Mouse (Mus musculus) forebrain, embryonic 10.5 days (tissue): ENCODE data around the gene Hhatl. TPM values are rescaled to one million over a fixed set of nuclear protein-coding genes. Genes with fewer than 3 reads are reported as not detected.

Experiments
- DNase-seq: peaks from one replicate; pipeline ENCODE4 v3.0.0-alpha.2; 2017; ENCODE audit warnings: low spot score; ENCODE audit errors: extremely low spot score
- H3K27ac ChIP-seq: fragments of 300-500 bp; sonication (generic); 2 replicates; pipeline ENCODE4 v1.5.1; 2016; ENCODE audit warnings: mild to moderate bottlenecking
- H3K27me3 ChIP-seq: fragments of 300-500 bp; sonication (generic); 2 replicates; pipeline ENCODE4 v1.6.1; 2016; ENCODE audit warnings: mild to moderate bottlenecking; ENCODE audit not compliant: poor library complexity, severe bottlenecking
- H3K36me3 ChIP-seq: fragments of 300-500 bp; sonication (generic); replicated peaks from 2 replicates; pipeline ENCODE4 v1.6.1; 2016; ENCODE audit warnings: mild to moderate bottlenecking, moderate library complexity
- H3K4me1 ChIP-seq: fragments of 300-500 bp; sonication (generic); 2 replicates; pipeline ENCODE4 v1.6.1; 2016
- H3K4me3 ChIP-seq: fragments of 300-500 bp; sonication (generic); 2 replicates; pipeline ENCODE4 v1.5.1; 2016; ENCODE audit warnings: mild to moderate bottlenecking, moderate library complexity
- H3K9me3 ChIP-seq: fragments of 300-500 bp; sonication (generic); 2 replicates; pipeline ENCODE4 v1.6.1; 2016; ENCODE audit warnings: mild to moderate bottlenecking, moderate library complexity
- WGBS: fragments of 180-500 bp; shearing (Covaris S2); methylation state at CpG from one replicate; pipeline ENCODE4 v1.1.7; 2016; 5-methylcytosine and 5-hydroxymethylcytosine counted together
- polyA plus RNA-seq: library from polyadenylated mRNA; unstranded; fragments of >200 nt; fragmentation: Nextera tagmentation; extraction: Ambion mirVana; gene quantifications from 2 replicates; pipeline ENCODE4 v1.2.1, GENCODE M21; 2016

Gene Hhatl
- polyA plus RNA-seq = not detected in 2 replicates

DNA sequence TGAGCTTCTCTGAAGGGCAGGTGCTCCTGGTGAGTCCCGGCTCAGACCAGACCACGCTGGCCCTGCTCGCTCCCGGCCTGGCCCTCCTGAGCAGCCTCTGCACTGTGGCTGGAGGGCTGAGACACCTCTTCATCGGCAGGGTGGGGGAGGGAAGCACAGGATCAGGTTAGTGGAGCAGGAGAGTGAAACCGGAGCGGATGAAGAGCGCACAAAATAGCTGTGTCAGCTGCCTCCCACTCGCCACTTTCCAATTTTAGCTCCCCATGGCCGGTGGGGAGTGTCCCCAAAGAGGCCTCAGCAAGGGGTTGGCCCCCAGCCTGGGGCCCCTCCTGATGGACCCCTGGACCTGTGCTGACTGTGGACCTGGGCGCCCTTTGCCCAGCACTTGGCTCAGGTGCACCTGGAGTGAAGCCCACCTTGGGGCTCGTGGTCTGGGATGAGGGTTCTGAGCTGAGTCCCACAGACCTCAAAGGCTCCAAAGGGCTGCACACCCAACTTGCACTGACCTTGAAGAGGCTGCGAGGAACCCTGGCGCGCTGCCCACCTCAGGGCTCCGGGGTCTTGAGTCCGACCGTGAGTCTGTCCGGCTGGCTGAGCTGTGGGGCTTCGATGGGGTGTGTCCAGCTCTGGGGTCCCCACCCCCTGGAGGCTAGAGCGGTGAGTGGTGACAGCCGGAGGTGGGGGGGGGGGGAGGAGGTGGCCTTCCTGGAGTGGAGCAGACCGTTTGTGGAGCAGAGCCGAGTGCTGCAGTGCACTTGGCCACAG lies at the start of gene Hhatl:
Gene Hhatl, minus strand, starts transcription at position 751 of the 765 bp plus-strand sequence.
- Histone ChIP-seq H3K9me3 (no peaks in the 10 kb centered on the region), H3K27me3 (0 out of 2 replicates have a peak, but pooled peaks cover 6% of the 10 kb centered on the region), H3K4me1 (peaks cover 10% of the 10 kb centered on the region; the same call in 1 of the 2 replicates), H3K36me3 (no peaks in the 10 kb centered on the region), H3K27ac (no peak within 1 kb of the TSS), H3K4me3 (no peak within 1 kb of the TSS)
- WGBS = 44% methylated on average over 22 of the region's 24 CpGs
- no peak for DNase-seq

DNA sequence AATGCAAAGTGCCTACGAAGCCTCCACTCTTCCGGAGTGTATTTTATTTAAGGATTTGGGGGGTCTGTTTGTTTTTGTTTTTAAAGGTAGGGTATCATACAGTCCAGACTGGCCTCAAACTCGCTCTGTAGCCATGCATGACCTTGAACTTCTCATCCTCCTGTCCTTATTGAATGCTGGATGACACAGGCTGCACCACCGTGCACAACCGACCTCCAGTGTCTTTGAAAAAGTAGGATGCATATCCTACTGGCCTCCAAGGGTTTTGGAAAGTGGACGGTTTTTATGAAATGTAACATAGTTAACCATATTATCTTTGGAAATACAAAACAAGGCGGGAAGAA lies 47.3 kb upstream of the Hhatl start:
- Histone ChIP-seq H3K36me3 (peaks cover 3% of the 10 kb centered on the region; the same call in 1 of the 2 replicates), H3K4me3 (peak overlapping the region; percentile 69), H3K4me1 (peaks cover 13% of the 10 kb centered on the region), H3K27me3 (peaks cover 19% of the 10 kb centered on the region; the same call in 1 of the 2 replicates), H3K9me3 (peaks cover 12% of the 10 kb centered on the region), H3K27ac (peak overlapping the region; percentile 85)
- WGBS = 41% methylated on average over 7 of the region's 7 CpGs
- no peak for DNase-seq

DNA sequence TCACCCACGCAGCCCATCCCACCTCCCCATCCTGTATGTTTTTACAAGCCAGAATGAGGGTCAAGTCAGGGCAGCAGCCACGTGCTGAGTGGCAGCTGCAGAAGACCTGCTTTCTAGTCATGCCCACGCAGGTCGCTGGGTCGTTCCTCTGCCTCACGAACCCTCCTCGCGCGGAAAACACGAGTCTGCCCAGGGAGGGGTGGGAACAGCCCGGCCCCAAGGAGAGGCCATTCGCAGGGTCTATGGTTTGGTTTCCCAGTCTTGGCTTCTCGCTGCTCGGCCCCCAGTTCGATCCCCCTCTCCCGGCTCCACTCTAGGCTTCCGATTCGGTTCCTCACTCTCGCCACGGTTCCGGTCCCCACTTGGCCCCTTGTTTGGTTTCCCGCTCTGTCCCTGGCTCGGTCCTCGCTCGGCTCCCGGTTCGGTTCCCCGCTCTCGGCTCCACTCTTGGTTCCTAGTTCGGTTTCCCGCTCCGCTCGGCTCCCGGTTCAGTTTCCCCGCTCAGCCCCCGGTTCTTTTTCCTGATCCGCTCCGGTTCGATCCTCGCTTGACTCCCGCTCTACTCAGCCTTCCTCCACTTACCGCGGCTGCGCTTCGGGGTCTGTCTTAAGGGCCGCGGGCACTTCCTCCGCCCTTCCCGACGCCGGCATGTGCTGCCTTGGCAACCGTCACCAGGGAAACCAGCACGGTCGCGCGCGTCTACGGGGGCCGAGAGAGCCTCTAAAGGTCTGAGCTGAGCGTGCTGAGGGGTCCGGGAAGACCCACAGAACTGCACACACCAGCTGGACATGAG lies 46.7 kb upstream of the Hhatl start, which contains the start of gene Ccdc13:
Gene Ccdc13, minus strand, starts transcription at position 633 of the 793 bp plus-strand sequence.
- DNase-seq = peak; percentile 91
- Histone ChIP-seq H3K27me3 (peaks cover 19% of the 10 kb centered on the region; the same call in 1 of the 2 replicates), H3K4me1 (peaks cover 13% of the 10 kb centered on the region), H3K27ac (peak within 1 kb of the TSS; percentile 85), H3K4me3 (peak within 1 kb of the TSS; percentile 69), H3K36me3 (peaks cover 3% of the 10 kb centered on the region; the same call in 1 of the 2 replicates), H3K9me3 (peaks cover 12% of the 10 kb centered on the region)
- 5% methylated on average over 61 of the region's 61 CpGs for WGBS

DNA sequence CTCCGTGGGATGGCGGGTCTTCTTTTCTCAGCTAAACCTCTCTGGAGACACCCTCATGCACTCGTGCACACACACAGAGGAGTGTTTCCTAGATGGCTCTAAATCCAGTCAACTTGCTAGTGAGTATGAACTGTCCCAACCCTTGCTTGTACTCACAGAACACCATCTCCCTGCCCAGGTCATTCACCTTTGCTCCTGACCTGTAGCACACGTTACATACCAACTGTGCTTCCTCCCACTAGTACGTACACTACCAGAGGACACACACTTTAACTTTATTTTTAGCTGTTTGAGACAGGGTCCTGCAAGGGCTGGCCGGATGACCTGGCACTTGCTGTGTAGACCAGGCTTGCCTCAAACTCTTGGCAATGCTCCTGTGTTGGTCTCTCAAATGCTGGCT lies 45.7 kb upstream of the Hhatl start:
- H3K4me1 ChIP-seq = peaks cover 13% of the 10 kb centered on the region
- peaks cover 19% of the 10 kb centered on the region; the same call in 1 of the 2 replicates for H3K27me3 ChIP-seq
- no peak for DNase-seq
- H3K36me3 ChIP-seq = peaks cover 3% of the 10 kb centered on the region; the same call in 1 of the 2 replicates
- no peak overlapping the region for H3K4me3 ChIP-seq
- no peak overlapping the region for H3K27ac ChIP-seq
- 91% methylated on average over 6 of the region's 6 CpGs for WGBS
- peaks cover 8% of the 10 kb centered on the region for H3K9me3 ChIP-seq

DNA sequence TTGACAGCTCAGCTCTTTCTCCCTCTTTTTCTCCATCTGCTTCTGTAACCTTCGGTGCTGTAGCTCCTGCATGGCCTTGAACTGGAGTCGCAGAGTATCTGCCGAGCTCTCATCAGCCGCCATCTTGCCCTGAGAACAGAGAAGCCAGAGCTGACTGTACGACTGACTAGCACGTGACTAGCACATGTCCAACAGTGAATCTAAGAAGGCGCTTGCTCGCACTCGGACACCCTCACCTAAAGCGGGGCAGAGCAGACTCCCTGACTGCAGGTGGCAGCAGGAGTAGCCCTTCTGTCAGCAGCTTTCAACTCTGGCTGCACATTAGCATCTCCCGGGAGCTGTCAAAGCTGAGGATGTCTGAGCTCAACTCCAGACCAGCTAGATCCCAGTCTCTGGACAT lies 41.5 kb upstream of the Hhatl start:
- Histone ChIP-seq H3K27me3 (0 out of 2 replicates have a peak, but pooled peaks cover 10% of the 10 kb centered on the region), H3K4me3 (no peak overlapping the region), H3K4me1 (peaks cover 3% of the 10 kb centered on the region), H3K9me3 (peaks cover 6% of the 10 kb centered on the region), H3K27ac (no peak overlapping the region), H3K36me3 (peaks cover 3% of the 10 kb centered on the region; the same call in 1 of the 2 replicates)
- no peak for DNase-seq
- 86% methylated on average over 11 of the region's 11 CpGs for WGBS

DNA sequence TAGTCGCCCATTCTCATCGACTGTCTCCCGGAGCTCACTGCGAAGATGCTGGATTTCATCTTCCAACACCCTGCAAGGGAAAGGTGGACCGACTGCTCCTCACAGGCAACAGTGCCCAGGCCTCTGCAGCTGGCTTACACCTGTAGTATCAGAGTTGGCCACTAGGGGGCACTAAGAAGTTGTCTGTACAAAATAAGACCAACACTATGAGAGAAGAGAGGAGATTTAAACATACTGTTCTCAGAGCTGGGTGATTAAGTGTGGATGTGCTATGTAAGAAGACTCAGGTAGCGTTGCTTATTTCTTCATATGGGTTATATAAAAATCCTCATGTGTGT lies 38.6 kb upstream of the Hhatl start:
- peaks cover 6% of the 10 kb centered on the region for H3K9me3 ChIP-seq
- no peaks in the 10 kb centered on the region for H3K27me3 ChIP-seq
- peak; percentile 75 for DNase-seq
- no peak overlapping the region for H3K27ac ChIP-seq
- H3K4me1 ChIP-seq = no peaks in the 10 kb centered on the region
- no peak overlapping the region for H3K4me3 ChIP-seq
- WGBS = 33% methylated on average over 6 of the region's 6 CpGs
- 0 out of 2 replicates have a peak, but pooled peaks cover 3% of the 10 kb centered on the region for H3K36me3 ChIP-seq

DNA sequence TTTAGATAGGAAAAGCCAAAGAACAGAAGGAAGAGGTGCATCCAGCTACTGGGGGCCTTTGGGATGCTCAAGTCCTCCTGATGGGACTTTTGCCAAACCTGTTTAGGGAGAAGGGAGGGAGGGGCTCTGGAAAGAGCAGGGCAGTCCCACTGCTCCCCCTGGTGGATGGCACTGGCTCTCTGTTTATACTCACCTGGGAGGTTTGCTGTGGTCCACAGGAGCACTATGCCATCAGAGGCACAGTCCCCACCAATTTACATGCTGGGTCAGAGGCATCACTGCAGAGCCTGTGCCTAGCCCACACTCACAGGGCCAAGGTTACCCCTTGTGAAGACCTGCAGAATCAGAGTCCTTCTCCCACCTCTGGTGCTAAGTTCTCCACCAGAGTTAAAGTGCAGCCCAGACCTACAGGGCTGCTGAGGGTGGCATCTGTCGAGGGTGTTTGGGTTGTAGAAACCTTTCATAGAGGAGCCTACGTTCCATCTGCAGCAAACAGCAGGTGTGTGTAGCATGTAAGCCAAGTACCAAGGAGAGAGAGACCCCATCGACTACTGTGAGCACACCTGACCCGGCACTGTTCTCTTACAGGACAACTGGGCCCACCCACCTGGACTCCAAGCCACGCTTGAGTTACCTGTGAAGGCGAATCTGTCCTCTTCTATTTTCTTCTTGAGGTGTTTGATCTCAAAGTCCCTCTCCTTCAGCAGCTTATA lies 38.1 kb upstream of the Hhatl start:
- no peaks in the 10 kb centered on the region for H3K4me1 ChIP-seq
- DNase-seq = no peak
- WGBS = 79% methylated on average over 6 of the region's 6 CpGs
- no peak overlapping the region for H3K27ac ChIP-seq
- no peak overlapping the region for H3K4me3 ChIP-seq
- H3K9me3 ChIP-seq = peaks cover under 1% of the 10 kb centered on the region; the same call in 1 of the 2 replicates
- H3K36me3 ChIP-seq = no peaks in the 10 kb centered on the region
- H3K27me3 ChIP-seq = no peaks in the 10 kb centered on the region

DNA sequence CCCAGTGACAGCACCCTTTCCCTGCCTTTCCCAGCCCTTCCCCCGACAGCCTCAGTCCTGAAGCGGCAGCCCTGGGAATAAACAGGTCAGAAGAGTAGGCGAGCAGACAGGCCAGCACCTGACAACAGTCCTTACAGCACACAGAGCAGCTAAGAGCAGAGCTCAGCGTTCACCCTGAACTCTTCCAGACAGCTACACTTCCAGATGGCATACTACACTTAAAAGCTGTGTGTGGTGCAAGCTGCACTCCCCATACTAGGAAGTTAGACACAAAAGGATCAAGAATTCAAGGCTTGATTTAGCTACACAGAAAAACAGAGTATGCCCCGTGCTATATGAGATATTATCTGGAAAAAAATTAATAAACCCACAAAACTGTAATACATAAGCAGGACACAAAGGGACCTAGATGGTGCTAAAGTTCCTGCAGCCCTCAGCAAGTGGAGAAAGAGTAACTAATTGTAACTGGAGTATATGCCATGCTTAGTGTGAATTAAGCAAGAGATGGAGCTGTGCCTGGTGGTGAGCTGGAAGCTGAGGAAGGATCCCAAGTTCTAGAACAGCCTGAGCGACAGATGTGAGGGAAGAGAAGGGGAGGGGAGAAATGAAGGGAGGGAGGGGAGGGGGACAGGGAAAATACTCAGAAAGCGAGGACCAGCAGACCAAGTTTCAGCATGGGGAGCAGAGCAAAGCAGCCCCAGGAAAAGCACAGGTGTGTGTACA lies 37.1 kb upstream of the Hhatl start:
- Histone ChIP-seq H3K9me3 (no peaks in the 10 kb centered on the region), H3K27me3 (no peaks in the 10 kb centered on the region), H3K27ac (no peak overlapping the region), H3K4me1 (no peaks in the 10 kb centered on the region), H3K36me3 (no peaks in the 10 kb centered on the region), H3K4me3 (no peak overlapping the region)
- DNase-seq = no peak
- whole genome bisulfite sequencing = 74% methylated on average over 7 of the region's 7 CpGs

DNA sequence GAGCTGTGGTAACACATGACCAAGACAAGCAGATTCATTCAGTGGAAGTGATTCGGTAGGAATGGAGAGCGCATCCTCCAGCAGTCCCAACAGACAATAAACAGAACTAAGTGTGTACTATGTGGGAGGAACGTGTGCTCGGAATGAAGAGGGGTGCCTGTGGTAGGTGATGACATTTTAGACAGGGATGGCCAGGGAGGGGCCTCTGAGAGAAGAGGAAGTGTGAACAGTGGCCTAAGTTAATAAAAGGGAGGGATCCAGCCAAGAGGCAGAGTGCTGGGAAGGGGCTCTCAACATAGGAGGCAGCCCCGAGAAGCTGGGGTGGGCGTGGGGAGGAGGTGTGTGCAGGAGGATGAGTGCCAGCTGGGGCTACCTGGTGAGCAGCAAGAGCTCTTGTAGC lies 36.0 kb upstream of the Hhatl start:
- no peak overlapping the region for H3K27ac ChIP-seq
- H3K4me1 ChIP-seq = no peaks in the 10 kb centered on the region
- no peaks in the 10 kb centered on the region for H3K36me3 ChIP-seq
- H3K9me3 ChIP-seq = no peaks in the 10 kb centered on the region
- no peaks in the 10 kb centered on the region for H3K27me3 ChIP-seq
- no peak overlapping the region for H3K4me3 ChIP-seq
- no peak for DNase-seq
- WGBS = 84% methylated on average over 6 of the region's 6 CpGs

DNA sequence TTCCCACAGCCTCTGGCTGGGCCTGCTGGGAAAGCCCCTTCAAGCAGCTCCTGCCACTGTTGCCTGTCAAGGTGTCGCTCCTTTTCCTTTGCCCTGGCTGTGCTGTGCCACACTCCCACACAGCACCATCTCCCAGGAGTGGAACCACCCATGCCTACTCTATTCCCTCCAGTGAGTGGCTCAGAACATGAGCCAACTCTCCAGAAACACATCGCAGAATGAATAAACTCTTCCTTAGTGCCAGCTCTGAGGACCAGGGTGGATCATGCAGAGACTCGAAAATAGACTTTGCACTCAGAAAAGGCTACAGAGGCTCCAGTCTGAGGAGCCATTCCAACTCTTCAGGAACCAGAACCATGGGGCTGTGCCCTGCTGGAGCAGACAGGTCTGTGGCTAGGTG lies 34.0 kb upstream of the Hhatl start:
- no peak for DNase-seq
- H3K36me3 ChIP-seq = no peaks in the 10 kb centered on the region
- H3K4me1 ChIP-seq = no peaks in the 10 kb centered on the region
- WGBS = 87% methylated on average over 3 of the region's 3 CpGs
- H3K27me3 ChIP-seq = no peaks in the 10 kb centered on the region
- H3K9me3 ChIP-seq = no peaks in the 10 kb centered on the region
- no peak overlapping the region for H3K27ac ChIP-seq
- H3K4me3 ChIP-seq = no peak overlapping the region

DNA sequence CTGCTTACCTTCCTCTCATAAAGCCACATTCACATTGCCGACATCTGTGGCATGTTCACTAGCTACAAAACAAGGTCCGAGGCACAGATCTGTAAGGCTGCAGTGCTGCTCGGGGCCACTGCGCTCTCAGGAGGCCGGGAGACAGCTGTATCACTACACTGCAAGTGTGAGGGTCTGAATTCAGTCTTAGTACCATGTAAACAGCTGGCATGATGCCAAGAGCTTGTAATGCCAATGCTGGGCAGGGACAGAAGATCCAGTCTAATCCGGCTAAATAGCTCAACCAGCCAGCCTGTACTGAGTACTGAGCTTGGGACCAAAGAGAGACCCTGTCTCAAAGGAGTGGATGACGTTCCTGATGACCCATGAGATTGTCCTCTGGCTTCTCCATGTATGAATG lies 31.7 kb upstream of the Hhatl start:
- DNase-seq = no peak
- no peak overlapping the region for H3K4me3 ChIP-seq
- no peaks in the 10 kb centered on the region for H3K36me3 ChIP-seq
- H3K27ac ChIP-seq = no peak overlapping the region
- no peaks in the 10 kb centered on the region for H3K4me1 ChIP-seq
- 86% methylated on average over 7 of the region's 7 CpGs for WGBS
- no peaks in the 10 kb centered on the region for H3K27me3 ChIP-seq
- no peaks in the 10 kb centered on the region for H3K9me3 ChIP-seq

DNA sequence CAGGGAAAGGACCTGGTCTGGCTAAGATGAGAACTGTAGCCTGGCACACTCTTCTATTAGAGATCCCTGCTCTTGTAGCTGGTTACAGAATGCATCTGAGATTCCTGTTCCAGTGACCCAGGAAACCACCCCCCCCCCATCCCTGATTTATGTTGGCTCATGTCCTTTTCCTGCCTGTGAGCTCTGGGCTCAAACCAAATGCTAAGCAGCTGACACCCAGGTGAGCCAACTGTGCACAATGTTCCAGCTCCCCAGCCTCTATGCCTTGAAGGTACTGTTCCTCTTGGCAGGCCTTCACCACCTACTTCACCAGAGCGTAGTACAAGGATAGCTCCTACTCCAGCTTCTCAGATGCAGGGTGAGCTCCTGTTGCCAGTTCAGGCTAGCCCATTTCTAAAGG lies 30.7 kb upstream of the Hhatl start:
- H3K4me1 ChIP-seq = no peaks in the 10 kb centered on the region
- 93% methylated on average over 1 of the region's 1 CpGs for WGBS
- no peak for DNase-seq

More for the DNA sequence above, 30.7 kb upstream of the Hhatl start:
- Histone ChIP-seq H3K27ac (no peak overlapping the region), H3K36me3 (no peaks in the 10 kb centered on the region), H3K4me3 (no peak overlapping the region), H3K27me3 (no peaks in the 10 kb centered on the region), H3K9me3 (no peaks in the 10 kb centered on the region)
